Mouse (Mus musculus) thymus, adult 2 months (tissue): ENCODE data around the gene Pcgf6.

Source experiments
- CTCF ChIP-seq: fragments of 200-500 bp; IDR thresholded peaks from 2 replicates; pipeline ENCODE4 v1.5.1; 2012; ENCODE audit warnings: mild to moderate bottlenecking, control low read depth, low read length, moderate library complexity, borderline replicate concordance; ENCODE audit not compliant: control insufficient read depth, poor library complexity, insufficient read depth; ENCODE audit errors: extremely low read depth
- POLR2A ChIP-seq: fragments of 200-500 bp; IDR thresholded peaks from 2 replicates; pipeline ENCODE4 v1.6.1; 2012; ENCODE audit warnings: mild to moderate bottlenecking, low read length, control low read depth, moderate library complexity; ENCODE audit not compliant: control insufficient read depth, poor library complexity, insufficient read depth; ENCODE audit errors: extremely low read depth

DNA sequence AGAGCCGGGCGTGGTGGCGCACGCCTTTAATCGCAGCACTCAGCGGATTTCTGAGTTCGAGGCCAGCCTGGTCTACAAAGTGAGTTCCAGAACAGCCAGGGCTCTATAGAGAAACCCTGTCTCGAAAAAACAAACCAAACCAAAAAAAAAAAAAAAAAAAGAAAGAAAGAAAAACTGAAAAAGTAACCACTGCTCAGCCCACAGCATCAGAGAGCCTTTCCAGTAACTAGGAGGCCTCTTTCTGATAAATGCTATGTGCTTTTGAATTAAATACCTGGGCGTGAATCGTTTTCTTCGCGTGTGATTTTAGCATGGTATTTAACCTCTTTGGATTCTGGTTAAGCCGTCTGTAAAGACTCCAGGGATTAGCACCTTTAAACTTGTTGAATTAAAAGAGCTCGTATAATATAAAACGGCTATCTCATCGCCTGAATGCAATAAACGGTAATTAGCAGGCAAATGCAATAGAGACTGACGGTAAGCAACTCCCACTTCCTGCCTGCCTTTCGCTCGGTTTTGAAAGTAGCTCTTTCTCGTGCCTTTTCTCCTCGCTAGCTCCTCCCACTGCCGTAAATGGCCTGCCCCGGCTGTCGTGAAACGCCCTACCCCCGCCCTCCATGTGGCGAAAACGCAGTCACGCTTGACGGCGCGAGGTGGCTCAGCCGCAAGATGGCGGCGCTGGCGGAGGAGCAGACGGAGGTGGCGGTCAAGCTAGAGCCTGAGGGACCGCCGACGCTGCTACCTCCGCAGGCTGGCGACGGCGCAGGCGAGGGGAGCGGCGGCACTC lies 16.6 kb upstream of the Pcgf6 start, which contains the start of gene Taf5:
- peak; percentile 56; the same call in 1 of the 2 replicates for TF ChIP-seq CTCF
- peak; percentile 98 for TF ChIP-seq POLR2A
